Comparison of ENCODE assay signal across 24 mouse cellular contexts in genomic region chr2:43755899-43756298, GRCm38 (mm10). TPM values are rescaled to one million over a fixed set of nuclear protein-coding genes. Genes with fewer than 3 reads are reported as not detected.
A peak's percentile ranks its signal among the peaks of the same experiment; 100 is the strongest.
DNase-seq lines count a peak whose midpoint lies in the region; ATAC-seq and TF ChIP-seq lines count a peak whose summit lies in the region.
"Had no signal": no experiment of that assay in that cellular context is flagged by ENCODE, and none has a peak within 500 bp of the region (broad histone marks: within the 10 kb centered on the region; RNA-seq: fewer than 3 reads in every experiment).

No protein-coding gene starts in this region.

- H3K4me3 ChIP-seq in G1E (ENCODE audit: low read depth, low read length) (peak overlapping the region; percentile 7; the same call in 1 of the 2 replicates), MEL (ENCODE audit: control insufficient read depth in 1 of 2, insufficient read depth in 1 of 2, low read depth in 2 of 2, low read length in 2 of 2) (no peak overlapping the region)
- H3K4me3 ChIP-seq: forebrain, embryonic 10.5 days; gastrocnemius, adult 2 months; heart, embryonic 12.5 days; heart, embryonic 15.5 days; intestine, embryonic 15.5 days had no signal

- H3K9me3 ChIP-seq in G1E (replicated peaks) = no peaks in the 10 kb centered on the region
- H3K9me3 ChIP-seq in MEL (replicated peaks; ENCODE audit: insufficient read depth, low read length) = no peaks in the 10 kb centered on the region
- H3K9me3 ChIP-seq: forebrain, embryonic 10.5 days; heart, embryonic 12.5 days; heart, embryonic 15.5 days; intestine, embryonic 15.5 days had no signal

- no peak for TF ChIP-seq RAD21 in MEL (IDR thresholded peaks at IDR 0.05; ENCODE audit: low read depth, low read length)

- no peak for ATAC-seq in G1E (ENCODE audit: extremely low read depth, insufficient number of reproducible peaks, low FRiP score, poor library complexity, severe bottlenecking)
- ATAC-seq: forebrain, postnatal 0 days; hindbrain, embryonic 16.5 days; intestine, embryonic 15.5 days; Patski had no signal

- no peak for TF ChIP-seq EP300 in MEL (IDR thresholded peaks at IDR 0.05; ENCODE audit: low read depth in 1 of 2, low read length in 2 of 2)

- H3K27me3 ChIP-seq in G1E (ENCODE audit: insufficient read depth, low read length) (no peaks in the 10 kb centered on the region), MEL (ENCODE audit: control insufficient read depth in 1 of 2, insufficient read depth in 2 of 2, low read length in 2 of 2) (no peaks in the 10 kb centered on the region)
- H3K27me3 ChIP-seq: heart, embryonic 12.5 days; heart, embryonic 15.5 days; intestine, embryonic 15.5 days had no signal

- TF ChIP-seq POLR2A in MEL (IDR thresholded peaks at IDR 0.05; ENCODE audit: control insufficient read depth in 1 of 2, insufficient read depth in 1 of 2, low read depth in 1 of 2, low read length in 2 of 2, poor library complexity in 1 of 2) = no peak

- H3K4me1 ChIP-seq in G1E (ENCODE audit: insufficient read depth, low read depth, low read length) = peaks cover 17% of the 10 kb centered on the region
- H3K4me1 ChIP-seq in MEL (ENCODE audit: control insufficient read depth in 1 of 2, insufficient read depth in 2 of 2, low read length in 2 of 2) = peaks cover 0 to 2% of the 10 kb centered on the region in 2 experiments; a peak in 1 of 4 replicates
- H3K4me1 ChIP-seq: forebrain, embryonic 10.5 days; heart, embryonic 12.5 days; heart, embryonic 15.5 days; intestine, embryonic 15.5 days had no signal

- H3K9ac ChIP-seq in MEL (ENCODE audit: control insufficient read depth, low read depth, low read length, poor library complexity, severe bottlenecking) = no peak overlapping the region
- H3K9ac ChIP-seq: forebrain, postnatal 0 days; heart, embryonic 12.5 days; heart, embryonic 15.5 days; intestine, embryonic 15.5 days had no signal

- H3K36me3 ChIP-seq in G1E (replicated peaks) = peaks cover 3% of the 10 kb centered on the region
- H3K36me3 ChIP-seq in MEL (ENCODE audit: control insufficient read depth in 1 of 2, insufficient read depth in 2 of 2, low read length in 2 of 2) = peaks cover 0 to 3% of the 10 kb centered on the region in 2 experiments; a peak in 2 of 4 replicates
- H3K36me3 ChIP-seq: forebrain, embryonic 10.5 days; heart, embryonic 12.5 days; heart, embryonic 15.5 days; intestine, embryonic 15.5 days had no signal

- 0 out of 2 replicates have a peak, but pooled peaks have one; percentile 7 for TF ChIP-seq CTCF in G1E (IDR thresholded peaks at IDR 0.05; ENCODE audit: low read depth, low read length)
- TF ChIP-seq CTCF in MEL (IDR thresholded peaks at IDR 0.05 in 2 of 3, conservative IDR thresholded peaks at IDR 0.05 in 1 of 3; ENCODE audit: control insufficient read depth in 1 of 3, insufficient read depth in 1 of 3, low read depth in 2 of 3, low read length in 3 of 3, poor library complexity in 1 of 3, severe bottlenecking in 1 of 3) = no peak

- H3K27ac ChIP-seq in MEL (ENCODE audit: control insufficient read depth, low read depth, low read length) = no peak overlapping the region
- H3K27ac ChIP-seq: forebrain, embryonic 10.5 days; gastrocnemius, adult 2 months; heart, embryonic 15.5 days; intestine, embryonic 15.5 days had no signal

- DNase-seq in heart, adult 11 months = peak; percentile 59
- DNase-seq in heart, postnatal 4 days = no peak
- no peak for DNase-seq in G1E (ENCODE audit: low spot score)
- no peak for DNase-seq in MEL (ENCODE audit: low read depth, low spot score)
- no peak for DNase-seq in right cerebral cortex, adult 18-20 months
- no peak for DNase-seq in right cerebral cortex, postnatal 25 days
- DNase-seq: adrenal gland, postnatal 10 days; adrenal gland, postnatal 36 days; cerebellum, adult 18-20 months; cerebellum, adult 9-10 months; cerebellum, postnatal 14 days; forebrain, postnatal 0 days; gastrocnemius, adult 2 months; gastrocnemius, postnatal 14 days; heart, adult 18-20 months; heart, postnatal 10 days; heart, postnatal 36 days had no signal

- peaks cover 2% of the 10 kb centered on the region; the same call in 1 of the 2 replicates for H3K79me2 ChIP-seq in MEL (ENCODE audit: control insufficient read depth, insufficient read depth, low read length, poor library complexity)

TF ChIP-seq in MEL, 35 proteins besides CTCF, POLR2A, EP300 and RAD21:
- no peak for TF ChIP-seq MYB (IDR thresholded peaks at IDR 0.05; ENCODE audit: low read depth, low read length)
- TF ChIP-seq POLR2AphosphoS5 (IDR thresholded peaks at IDR 0.05; ENCODE audit: borderline replicate concordance, low read depth, low read length) = peak; percentile 71; the same call in 1 of the 2 replicates

RNA-seq across cellular contexts. Expression of gene Arhgap15, which starts 7.3 kb away (rescaled TPM):
- under 1 TPM; 0.41 to 0.77 TPM for total RNA-seq in heart, postnatal 4 days (2021)
- total RNA-seq in G1E (2014; fragmentation: Nextera tagmentation) (47.4 and 56.4 TPM in 2 replicates), G1E (2017) (38.3 and 39.8 TPM in 2 replicates), MEL (2012; rRNA removed) (1.5 and 4.0 TPM in 2 replicates)
- polyA plus RNA-seq in G1E (2012) (0.89 and 0.95 TPM in 2 replicates), MEL (2012; ENCODE audit: insufficient read depth in 1 of 2, insufficient read length in 2 of 2, low read depth in 1 of 2, low replicate concordance in 2 of 2, missing spikeins in 1 of 2) (1 to 10 TPM in 1 of 2 experiments, not detected in 1; 2.8 TPM)
- polyA plus RNA-seq: C2C12, Patski had no signal
